Mouse (Mus musculus) hindbrain, embryonic 11.5 days (tissue): Measurements from ENCODE around the gene Gadd45g. TPM values are rescaled to one million over a fixed set of nuclear protein-coding genes. Genes with fewer than 3 reads are reported as not detected.

Source experiments
- ATAC-seq: fragments of 200-750 bp; cut with Nextera tagmentation; 2 replicates; pipeline ENCODE4 v1.8.0; 2017; ENCODE audit warnings: mild to moderate bottlenecking, moderate TSS enrichment, moderate library complexity; ENCODE audit not compliant: low FRiP score
- DNase-seq: peaks from one replicate; pipeline ENCODE4 v3.0.0-alpha.2; 2015; ENCODE audit warnings: low spot score
- H3K27ac ChIP-seq: fragments of 300-500 bp; sonication (generic); 2 replicates; pipeline ENCODE4 v1.5.1; 2014; ENCODE audit warnings: mild to moderate bottlenecking, low read depth, low read length
- H3K27me3 ChIP-seq: fragments of 300-500 bp; sonication (generic); 2 replicates; pipeline ENCODE4 v1.6.1; 2014; ENCODE audit warnings: mild to moderate bottlenecking, low read length, moderate library complexity, mixed read lengths; ENCODE audit not compliant: control insufficient read depth, insufficient read depth
- H3K36me3 ChIP-seq: fragments of 300-500 bp; sonication (generic); 2 replicates; pipeline ENCODE4 v1.6.1; 2014; ENCODE audit warnings: mild to moderate bottlenecking, low read length, moderate library complexity, mixed read lengths; ENCODE audit not compliant: control insufficient read depth, insufficient read depth
- H3K4me1 ChIP-seq: fragments of 300-500 bp; sonication (generic); replicated peaks from 2 replicates; pipeline ENCODE4 v1.6.1; 2014; ENCODE audit warnings: low read length, mixed read lengths; ENCODE audit not compliant: control insufficient read depth, insufficient read depth
- H3K4me2 ChIP-seq: fragments of 300-500 bp; sonication (generic); replicated peaks from 2 replicates; pipeline ENCODE4 v1.6.1; 2014; ENCODE audit warnings: mild to moderate bottlenecking, low read depth, low read length
- H3K4me3 ChIP-seq: fragments of 300-500 bp; sonication (generic); 2 replicates; pipeline ENCODE4 v1.5.1; 2014; ENCODE audit warnings: low read depth, low read length
- H3K9ac ChIP-seq: fragments of 300-500 bp; sonication (generic); 2 replicates; pipeline ENCODE4 v1.6.1; 2014; ENCODE audit warnings: low read depth, low read length
- H3K9me3 ChIP-seq: fragments of 300-500 bp; sonication (generic); 2 replicates; pipeline ENCODE4 v1.6.1; 2016; ENCODE audit warnings: low read length; ENCODE audit not compliant: control insufficient read depth
- WGBS: fragments of 180-500 bp; shearing (Covaris S2); extraction: QIAGEN DNeasy Blood & Tissue Kit; methylation state at CpG from one replicate; pipeline ENCODE4 v1.1.7; 2014; 5-methylcytosine and 5-hydroxymethylcytosine counted together
- polyA plus RNA-seq: library from polyadenylated mRNA; unstranded; fragments of >200 nt; fragmentation: Nextera tagmentation; extraction: Ambion mirVana; gene quantifications from 2 replicates; pipeline ENCODE4 v1.2.1, GENCODE M21; 2014

The Gadd45g gene
- polyA plus RNA-seq, 1 experiment from 2014 or later, result 174 TPM

- H3K4me1 ChIP-seq, result no peaks in the 10 kb centered on the region
- no peak for ATAC-seq
- H3K27ac ChIP-seq, result no peak overlapping the region
- H3K9me3 ChIP-seq, result no peaks in the 10 kb centered on the region
- H3K36me3 ChIP-seq, result no peaks in the 10 kb centered on the region
- no peak overlapping the region for H3K4me2 ChIP-seq
- no peak for DNase-seq
- H3K27me3 ChIP-seq, result no peaks in the 10 kb centered on the region
- H3K4me3 ChIP-seq, result no peak overlapping the region
- WGBS, result 92% methylated on average over 4 of the region's 4 CpGs
- no peak overlapping the region for H3K9ac ChIP-seq
These were observed 24.7 kb downstream of the Gadd45g start for GRCm38 (mm10) chr13:51871148-51871547.

- no peaks in the 10 kb centered on the region for H3K9me3 ChIP-seq
- no peak overlapping the region for H3K27ac ChIP-seq
- no peak overlapping the region for H3K9ac ChIP-seq
- H3K4me1 ChIP-seq, result no peaks in the 10 kb centered on the region
- H3K27me3 ChIP-seq, result no peaks in the 10 kb centered on the region
- no peak for DNase-seq
- H3K4me2 ChIP-seq, result no peak overlapping the region
- no peaks in the 10 kb centered on the region for H3K36me3 ChIP-seq
- ATAC-seq, result no peak
- no peak overlapping the region for H3K4me3 ChIP-seq
- 86% methylated on average over 9 of the region's 9 CpGs for WGBS
These were observed 25.9 kb downstream of the Gadd45g start for GRCm38 (mm10) chr13:51872252-51872962.

- H3K4me3 ChIP-seq, result no peak overlapping the region
- WGBS, result 75% methylated on average over 9 of the region's 9 CpGs
- no peak overlapping the region for H3K27ac ChIP-seq
- no peaks in the 10 kb centered on the region for H3K9me3 ChIP-seq
- H3K9ac ChIP-seq, result no peak overlapping the region
- H3K4me2 ChIP-seq, result no peak overlapping the region
- DNase-seq, result no peak
- no peaks in the 10 kb centered on the region for H3K36me3 ChIP-seq
- no peaks in the 10 kb centered on the region for H3K27me3 ChIP-seq
- no peaks in the 10 kb centered on the region for H3K4me1 ChIP-seq
- ATAC-seq, result no peak
These were observed 26.6 kb downstream of the Gadd45g start for GRCm38 (mm10) chr13:51872963-51873514.

GRCm38 (mm10) chr13:51873786-51874185 is 27.3 kb downstream of the Gadd45g start:
- DNase-seq, result no peak
- Histone ChIP-seq H3K27me3 (no peaks in the 10 kb centered on the region), H3K4me3 (no peak overlapping the region), H3K27ac (no peak overlapping the region), H3K9me3 (no peaks in the 10 kb centered on the region), H3K4me2 (no peak overlapping the region), H3K36me3 (no peaks in the 10 kb centered on the region), H3K4me1 (no peaks in the 10 kb centered on the region), H3K9ac (no peak overlapping the region)
- 86% methylated on average over 5 of the region's 5 CpGs for WGBS
- ATAC-seq, result no peak

GRCm38 (mm10) chr13:51876131-51876530 is 29.7 kb downstream of the Gadd45g start:
- no peak overlapping the region for H3K27ac ChIP-seq
- DNase-seq, result no peak
- H3K4me1 ChIP-seq, result no peaks in the 10 kb centered on the region
- no peaks in the 10 kb centered on the region for H3K36me3 ChIP-seq
- no peaks in the 10 kb centered on the region for H3K9me3 ChIP-seq
- WGBS, result 77% methylated on average over 12 of the region's 12 CpGs
- H3K4me3 ChIP-seq, result no peak overlapping the region
- H3K27me3 ChIP-seq, result no peaks in the 10 kb centered on the region
- H3K4me2 ChIP-seq, result no peak overlapping the region
- no peak overlapping the region for H3K9ac ChIP-seq
- no peak for ATAC-seq

- WGBS, result 42% methylated on average over 8 of the region's 8 CpGs
- Histone ChIP-seq H3K27ac (no peak overlapping the region), H3K4me2 (no peak overlapping the region), H3K4me1 (no peaks in the 10 kb centered on the region), H3K36me3 (no peaks in the 10 kb centered on the region), H3K9ac (no peak overlapping the region), H3K9me3 (no peaks in the 10 kb centered on the region), H3K27me3 (no peaks in the 10 kb centered on the region), H3K4me3 (no peak overlapping the region)
- no peak for DNase-seq
- ATAC-seq, result no peak
These were observed 32.3 kb downstream of the Gadd45g start for GRCm38 (mm10) chr13:51878806-51879205.

- Histone ChIP-seq H3K27me3 (no peaks in the 10 kb centered on the region), H3K9ac (no peak overlapping the region), H3K4me1 (no peaks in the 10 kb centered on the region), H3K4me3 (no peak overlapping the region), H3K36me3 (no peaks in the 10 kb centered on the region), H3K4me2 (no peak overlapping the region), H3K9me3 (no peaks in the 10 kb centered on the region), H3K27ac (no peak overlapping the region)
- WGBS, result 83% methylated on average over 3 of the region's 3 CpGs
- ATAC-seq, result no peak
- DNase-seq, result no peak
These were observed 33.1 kb downstream of the Gadd45g start for GRCm38 (mm10) chr13:51879571-51879970.

- H3K36me3 ChIP-seq, result no peaks in the 10 kb centered on the region
- no peak overlapping the region for H3K27ac ChIP-seq
- WGBS, result 85% methylated on average over 4 of the region's 4 CpGs
- no peak overlapping the region for H3K4me3 ChIP-seq
- DNase-seq (no peak), ATAC-seq (no peak)
- no peaks in the 10 kb centered on the region for H3K27me3 ChIP-seq
- no peak overlapping the region for H3K4me2 ChIP-seq
- H3K4me1 ChIP-seq, result no peaks in the 10 kb centered on the region
- H3K9ac ChIP-seq, result no peak overlapping the region
- no peaks in the 10 kb centered on the region for H3K9me3 ChIP-seq
These were observed 33.5 kb downstream of the Gadd45g start for GRCm38 (mm10) chr13:51880019-51880418.
